Mouse (Mus musculus) thymus, postnatal 0 days (tissue): Measurements from ENCODE around the gene Mzf1. TPM values are rescaled to one million over a fixed set of nuclear protein-coding genes. Genes with fewer than 3 reads are reported as not detected.
"Not testable (repeated sequence)": the region's sequence is repeated elsewhere in the genome, so short reads cannot be mapped to it uniquely, and the experiment has no call there.

Experiments used
- DNase-seq: peaks from one replicate; pipeline ENCODE4 v3.0.0-alpha.2; 2015; ENCODE audit warnings: low spot score
- polyA plus RNA-seq: library from polyadenylated mRNA; unstranded; fragments of >200 nt; fragmentation: Nextera tagmentation; extraction: Ambion mirVana; gene quantifications from 2 replicates; pipeline ENCODE4 v1.2.1, GENCODE M21; 2015

Gene Mzf1
- 1.1 and 1.6 TPM in 2 replicates for polyA plus RNA-seq

GRCm38 (mm10) chr7:13054287-13055010, at the start of gene Mzf1:
Gene Mzf1 (minus strand): TSS chr7:13054764.
- peak; percentile 99 for DNase-seq

- DNase-seq: no peak
Observed at GRCm38 (mm10) chr7:13095073-13095472, 40.5 kb upstream of the Mzf1 start, which contains the start of gene Vmn1r85. Gene Vmn1r85 (minus strand): TSS chr7:13095173.

GRCm38 (mm10) chr7:13072293-13072692, 17.7 kb upstream of the Mzf1 start:
- no peak for DNase-seq

- DNase-seq: not testable (repeated sequence)
Observed at GRCm38 (mm10) chr7:13063399-13063798, 8.8 kb upstream of the Mzf1 start.

- DNase-seq: no peak
Observed at GRCm38 (mm10) chr7:13059536-13059935, 5.0 kb upstream of the Mzf1 start.

- DNase-seq: no peak
Observed at GRCm38 (mm10) chr7:13056913-13057700, 2.5 kb upstream of the Mzf1 start.

GRCm38 (mm10) chr7:13053961-13054286, 640 bp downstream of the Mzf1 start:
- no peak for DNase-seq

GRCm38 (mm10) chr7:13053501-13053900, 1.1 kb downstream of the Mzf1 start:
- no peak for DNase-seq

- no peak for DNase-seq
Observed at GRCm38 (mm10) chr7:13053001-13053400, 1.6 kb downstream of the Mzf1 start.

- DNase-seq: peak; percentile 70
Observed at GRCm38 (mm10) chr7:13046084-13046483, 8.5 kb downstream of the Mzf1 start.

GRCm38 (mm10) chr7:13044254-13044625, 10.3 kb downstream of the Mzf1 start:
- DNase-seq: no peak

GRCm38 (mm10) chr7:13043445-13044253, 10.9 kb downstream of the Mzf1 start:
- DNase-seq: peak; percentile 4

- DNase-seq: no peak
Observed at GRCm38 (mm10) chr7:13043120-13043444, 11.5 kb downstream of the Mzf1 start.

GRCm38 (mm10) chr7:13042511-13042910, 12.1 kb downstream of the Mzf1 start:
- no peak for DNase-seq

GRCm38 (mm10) chr7:13041256-13041655, 13.3 kb downstream of the Mzf1 start:
- DNase-seq: no peak

GRCm38 (mm10) chr7:13039181-13039580, 15.4 kb downstream of the Mzf1 start:
- no peak for DNase-seq

GRCm38 (mm10) chr7:13038621-13039169, 15.9 kb downstream of the Mzf1 start:
- no peak for DNase-seq

GRCm38 (mm10) chr7:13037901-13038555, 16.5 kb downstream of the Mzf1 start, which contains the start of gene Ube2m:
Gene Ube2m (minus strand): TSS chr7:13038275.
- DNase-seq: peak; percentile 100

GRCm38 (mm10) chr7:13037366-13037765, 17.2 kb downstream of the Mzf1 start:
- DNase-seq: no peak

GRCm38 (mm10) chr7:13036806-13037205, 17.8 kb downstream of the Mzf1 start:
- no peak for DNase-seq
